Mouse (Mus musculus): ENCODE measurements at regions not wholly inside any gene's neighbourhood (a gene's known extent, or its start where the extent isn't known, plus 50 kb on each side); places are given as distances from the start of the nearest gene placed in this dataset.

GRCm38 (mm10) chr10:91507038-91507437 lies 325.9 kb upstream of the Tmpo start:
- no peak for TF ChIP-seq POLR2A (IDR thresholded peaks at IDR 0.05; ENCODE audit: extremely low read depth, insufficient read depth, low read length)
- TF ChIP-seq CTCF (IDR thresholded peaks at IDR 0.05; ENCODE audit: low read depth, low read length) = no peak

Measured in liver, adult 2 months (tissue).